Mouse (Mus musculus): ENCODE results near the gene Olfr1148.

Gene Olfr1148

GRCm38 (mm10) chr2:87830233-87830632 lies at the start of gene Olfr1148:
TSS of gene Olfr1148 (plus strand) at chr2:87830533.
- DNase-seq (ENCODE audit: low spot score) = no peak

DNA sequence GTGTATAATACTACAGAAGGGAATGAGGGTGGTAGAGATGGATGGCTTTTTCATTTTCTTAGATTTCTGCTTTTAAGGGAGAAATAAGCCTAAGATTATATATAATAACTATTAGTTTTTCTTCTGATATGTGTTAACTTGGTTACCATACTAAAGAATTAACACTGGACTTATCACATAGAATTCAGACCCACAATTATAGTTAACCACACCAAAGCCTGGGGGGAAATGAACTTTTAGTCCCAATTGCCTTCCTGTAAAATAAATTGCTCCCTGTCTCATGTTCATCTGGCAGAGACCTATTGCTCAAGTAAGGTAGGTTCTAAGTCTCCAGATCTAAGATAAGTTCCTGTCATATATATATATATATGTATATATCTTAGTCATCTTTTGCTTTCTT lies 30.0 kb upstream of the Olfr1148 start, which contains the start of gene Olfr1143:
TSS of gene Olfr1143 (plus strand) at position 301 of the 400 bp plus-strand sequence.
- DNase-seq (ENCODE audit: low spot score) = no peak

DNA sequence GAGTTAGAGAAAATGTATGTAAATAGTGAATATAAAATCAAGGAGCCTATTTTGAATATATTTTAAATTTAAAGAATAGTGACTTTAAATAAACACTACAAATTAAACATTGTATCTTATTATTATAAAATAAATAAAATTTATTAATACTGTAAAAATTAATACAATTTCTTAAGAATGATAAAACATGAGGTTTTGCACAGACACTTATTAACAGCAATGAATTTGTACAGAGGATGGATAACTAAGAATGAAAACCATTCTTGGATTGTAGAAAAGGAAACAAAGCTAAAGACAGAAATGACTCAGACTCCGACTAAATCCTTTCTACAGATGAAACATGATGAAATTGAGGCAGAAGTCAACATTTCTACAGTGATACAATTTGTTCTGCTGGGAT lies 20.8 kb upstream of the Olfr1148 start, which contains the start of gene Olfr1145:
TSS of gene Olfr1145 (plus strand) at position 301 of the 400 bp plus-strand sequence.
- no peak for DNase-seq (ENCODE audit: low spot score)

- DNase-seq (ENCODE audit: low spot score) = no peak
Measured at GRCm38 (mm10) chr2:87843693-87844092, 13.4 kb downstream of the Olfr1148 start, which contains the start of gene Olfr1150-ps1. TSS of gene Olfr1150-ps1 (plus strand) at chr2:87843993.

DNA sequence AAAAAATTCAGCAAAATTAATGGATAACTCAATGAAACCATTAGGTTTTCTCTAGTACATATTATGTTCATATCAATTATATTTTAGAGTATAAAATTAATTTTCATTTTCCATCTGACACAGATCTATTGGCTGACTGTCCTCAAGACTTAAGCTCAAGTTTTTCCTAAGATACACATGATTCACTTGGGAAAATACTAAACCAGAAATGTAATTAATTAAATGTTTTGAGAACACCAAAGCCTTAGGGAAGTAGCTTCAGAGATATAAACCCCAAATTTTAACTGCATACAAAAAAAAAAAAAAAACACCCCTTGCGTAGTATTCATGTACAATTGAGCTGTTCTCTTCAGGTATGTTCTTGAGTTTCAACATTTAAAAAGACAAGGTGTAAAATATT lies 25.2 kb downstream of the Olfr1148 start, which contains the start of gene Olfr1151:
TSS of gene Olfr1151 (plus strand) at position 301 of the 400 bp plus-strand sequence.
- DNase-seq (ENCODE audit: low spot score) = no peak

GRCm38 (mm10) chr2:87866192-87866591 lies 35.9 kb downstream of the Olfr1148 start, which contains the start of gene Olfr1152:
TSS of gene Olfr1152 (plus strand) at chr2:87866492.
- no peak for DNase-seq (ENCODE audit: low spot score)

Data from yolk sac, embryonic 10.5 days (tissue).